Mouse (Mus musculus) layer of hippocampus, postnatal 25 days (tissue): ENCODE measurements around the gene Pagr1a. TPM values are rescaled to one million over a fixed set of nuclear protein-coding genes. Genes with fewer than 3 reads are reported as not detected.
A peak's percentile ranks its signal among the peaks of the same experiment; 100 is the strongest.

Experiments
- DNase-seq, 2 experiments: peaks; one replicate each; pipeline ENCODE4 v3.0.0; 2022; ENCODE audit warnings: mixed read lengths in 2 of 2, low spot score in 1 of 2; ENCODE audit errors: extremely low spot score in 1 of 2
- total RNA-seq, 2 experiments: library from RNA; stranded (reverse); gene quantifications; 2 replicates each; pipeline ENCODE4 v1.2.3; 2021

The Pagr1a gene
- total RNA-seq, 2 experiments from 2014 or later = 20.5 to 27.7 TPM

DNA sequence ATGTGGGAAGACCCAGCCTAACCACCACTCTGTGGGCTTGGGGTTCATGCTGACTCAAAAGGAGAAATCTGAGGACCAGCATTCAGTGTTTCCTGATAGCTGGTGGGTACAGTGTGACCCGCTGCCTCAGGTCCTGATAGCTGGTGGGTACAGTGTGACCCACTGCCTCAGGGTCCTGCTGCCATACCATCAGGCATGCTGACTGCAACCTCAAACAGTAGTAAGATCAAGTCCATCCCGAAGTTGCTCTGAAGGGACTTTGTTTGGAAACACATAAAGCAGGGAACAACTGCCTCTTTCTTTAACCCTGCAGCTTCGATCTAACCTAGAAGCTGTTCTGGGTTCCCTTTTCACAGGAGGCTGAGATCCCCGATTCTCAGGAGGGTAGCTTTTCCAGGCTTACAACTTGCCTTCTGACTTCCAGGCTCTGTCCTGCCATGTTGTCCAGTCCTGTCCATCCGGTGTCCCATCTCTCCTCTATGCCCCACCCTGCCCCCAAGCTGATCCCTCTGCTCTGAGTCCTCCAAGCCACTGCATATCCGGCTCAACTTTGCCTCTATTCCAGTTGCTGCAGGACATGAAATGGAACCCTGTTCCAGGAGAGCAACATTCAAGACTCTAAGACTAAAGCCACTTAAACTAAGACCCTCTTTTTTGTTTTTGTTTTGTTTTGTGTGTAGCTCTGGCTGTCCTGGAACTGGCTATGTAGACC is 9.7 kb downstream of the Pagr1a start:
- no peak for DNase-seq

DNA sequence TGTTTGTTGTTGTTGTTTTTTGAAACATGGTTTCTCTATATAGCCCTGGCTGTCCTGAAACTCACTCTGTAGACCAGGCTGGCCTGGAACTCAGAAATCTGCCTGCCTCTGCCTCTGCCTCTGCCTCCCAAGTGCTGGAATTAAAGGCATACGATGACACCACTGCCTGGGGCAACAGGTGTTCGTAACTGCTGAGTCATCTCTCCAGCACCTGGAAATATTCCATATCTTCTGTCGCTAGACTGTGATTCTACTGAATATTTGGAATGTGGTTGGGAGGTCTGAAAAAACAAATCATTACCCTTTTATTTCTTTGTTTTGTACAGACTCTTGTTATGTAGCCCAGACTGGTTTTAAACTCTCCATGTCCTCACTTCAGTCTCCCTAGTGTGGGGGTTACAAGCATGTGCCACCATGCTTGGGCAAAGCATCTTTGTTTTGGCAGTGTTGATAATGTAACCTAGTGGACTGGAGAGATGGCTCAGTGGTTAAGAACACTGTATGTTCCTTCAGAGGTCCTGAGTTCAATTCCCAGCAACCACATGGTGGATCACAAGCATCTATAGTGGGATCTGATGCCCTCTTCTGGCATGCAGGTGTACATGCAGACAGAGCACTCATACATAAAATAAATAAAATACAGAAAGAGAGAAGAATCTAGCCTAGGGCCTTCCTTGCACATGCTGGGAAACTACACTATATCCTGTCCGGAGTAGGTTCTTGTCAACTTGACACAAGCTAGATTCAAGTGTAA is 12.9 kb downstream of the Pagr1a start:
- DNase-seq = no peak

DNA sequence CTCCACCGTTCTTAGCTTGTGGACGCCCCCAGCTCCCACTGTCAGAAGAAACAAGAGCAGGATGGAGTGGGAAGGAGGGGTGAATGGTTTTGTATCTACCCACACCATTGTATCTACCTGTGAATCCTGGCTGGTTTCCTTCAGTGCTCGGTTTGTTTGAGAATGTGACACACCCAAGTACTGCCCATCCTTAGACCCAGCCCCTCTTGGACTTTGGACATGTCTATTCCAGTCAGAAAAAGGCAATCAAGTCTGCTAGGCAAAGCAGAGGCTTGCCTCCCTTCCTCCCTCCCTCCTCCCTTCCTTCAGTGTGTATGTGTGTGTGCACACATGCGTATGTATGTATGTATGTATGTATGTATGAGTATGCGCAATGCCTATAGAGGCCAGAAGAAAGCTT is 13.5 kb downstream of the Pagr1a start:
- DNase-seq = no peak

DNA sequence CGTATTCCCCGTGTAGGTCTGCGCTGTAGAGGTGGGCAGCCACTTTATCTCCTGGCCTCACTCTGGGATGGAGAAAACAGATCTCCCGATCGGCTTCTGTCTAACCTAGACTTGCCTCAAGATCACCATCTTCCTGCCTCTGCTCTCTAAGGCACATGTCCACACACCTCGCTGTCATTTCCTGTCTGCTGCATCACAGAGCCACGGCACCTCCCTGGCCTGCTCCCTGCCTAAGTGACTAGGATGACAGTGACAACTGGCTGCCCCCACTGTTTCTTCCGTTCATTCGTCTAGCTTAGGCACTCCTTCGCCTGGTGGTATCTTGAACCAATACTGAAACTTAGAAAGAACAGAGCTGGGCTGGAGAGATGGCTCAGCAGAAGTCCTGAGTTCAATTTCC is 17.6 kb downstream of the Pagr1a start:
- no peak for DNase-seq

DNA sequence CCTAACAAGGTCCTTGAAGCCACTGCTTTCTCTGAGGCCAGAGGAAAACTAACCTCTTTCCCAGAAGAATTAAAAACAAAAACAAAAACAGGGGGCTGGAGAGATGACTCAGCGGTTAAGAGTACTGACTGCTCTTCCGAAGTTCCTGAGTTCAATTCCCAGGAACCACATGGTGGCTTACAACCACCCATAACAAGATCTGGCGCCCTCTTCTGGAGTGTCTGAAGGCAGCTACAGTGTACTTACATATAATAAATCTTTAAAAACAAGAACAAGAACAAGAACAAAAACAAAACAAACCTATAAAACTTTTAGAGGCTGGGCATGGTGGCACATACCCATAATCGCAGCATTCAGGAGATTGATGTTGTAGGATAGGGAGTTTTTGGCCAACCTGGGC is 20.7 kb downstream of the Pagr1a start:
- DNase-seq = no peak

DNA sequence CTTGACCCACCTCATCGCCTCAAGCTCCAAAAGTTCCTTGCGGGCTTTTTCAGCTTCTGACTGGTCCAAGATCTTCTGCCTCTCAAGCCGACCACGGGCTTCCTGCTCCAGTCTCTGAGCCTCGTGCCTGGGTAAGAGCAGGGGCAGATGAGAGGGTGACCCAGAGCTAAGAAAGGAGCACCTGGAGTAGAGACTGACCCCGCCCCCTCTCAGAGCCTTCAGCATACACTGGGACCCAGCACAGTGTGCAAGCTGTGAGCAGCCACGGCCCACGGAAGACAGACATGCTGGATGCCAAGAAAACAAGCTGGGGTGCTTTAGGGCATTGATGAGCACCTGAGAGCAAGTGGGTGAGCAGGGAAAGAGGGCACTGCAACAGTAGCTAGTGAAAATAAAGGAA is 28.3 kb downstream of the Pagr1a start:
- DNase-seq = no peak

DNA sequence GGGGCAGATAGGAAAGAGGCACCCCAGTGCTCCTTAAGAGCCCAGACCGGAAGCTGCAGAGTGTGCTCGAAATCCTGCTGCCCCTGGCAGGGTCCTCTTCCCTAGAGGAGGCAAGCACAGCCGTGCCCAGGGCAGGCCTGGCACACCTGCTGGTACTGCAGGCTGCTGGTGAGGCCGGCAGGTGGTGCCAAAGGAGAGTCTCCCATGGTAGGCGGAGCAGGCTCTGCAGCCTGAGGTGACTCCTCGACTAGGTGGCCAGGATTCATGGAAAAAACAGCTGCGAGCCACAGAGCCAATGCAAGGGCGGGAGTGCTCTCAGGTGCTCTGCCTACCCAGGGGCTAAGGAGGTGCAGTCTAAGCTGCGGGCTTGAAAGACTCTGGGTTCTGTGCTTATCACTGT is 30.8 kb downstream of the Pagr1a start:
- no peak for DNase-seq

DNA sequence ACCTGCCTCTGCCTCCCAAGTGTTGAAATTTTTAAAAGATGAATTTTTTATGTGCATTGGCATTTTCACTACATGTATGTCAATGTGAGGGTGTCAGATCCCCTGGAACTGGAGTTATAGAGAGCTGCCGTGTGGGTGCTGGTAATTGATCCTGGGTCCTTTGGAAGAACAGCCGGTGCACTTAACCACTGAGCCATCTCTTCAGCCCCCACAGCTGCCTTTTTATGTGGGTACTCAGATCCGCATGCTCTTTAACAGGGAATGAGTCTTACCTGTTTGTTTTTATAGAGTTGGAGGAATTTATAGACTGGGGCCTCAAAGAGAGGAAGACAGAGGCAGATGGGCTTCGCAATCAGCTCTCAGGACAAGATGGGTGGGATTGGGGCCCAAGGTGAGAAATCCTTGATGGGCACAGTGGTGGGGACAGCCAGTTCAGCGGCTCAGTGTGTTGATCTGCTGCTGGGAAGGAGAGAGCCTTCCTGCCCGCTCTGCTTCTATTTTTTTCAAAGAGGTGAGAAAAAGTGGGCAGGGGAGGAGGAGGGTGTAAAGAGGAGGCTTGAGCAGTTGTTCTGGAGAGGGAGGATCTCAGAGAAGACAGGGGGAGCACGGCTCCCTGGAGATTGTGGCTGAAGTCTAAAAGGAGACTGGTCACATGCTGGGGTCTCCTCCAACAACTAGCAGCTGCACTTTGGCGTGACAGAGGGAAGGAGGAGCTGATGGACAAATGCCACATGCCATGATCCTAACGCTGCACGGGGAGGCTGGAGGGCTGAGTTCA is 32.3 kb downstream of the Pagr1a start:
- DNase-seq = no peak

DNA sequence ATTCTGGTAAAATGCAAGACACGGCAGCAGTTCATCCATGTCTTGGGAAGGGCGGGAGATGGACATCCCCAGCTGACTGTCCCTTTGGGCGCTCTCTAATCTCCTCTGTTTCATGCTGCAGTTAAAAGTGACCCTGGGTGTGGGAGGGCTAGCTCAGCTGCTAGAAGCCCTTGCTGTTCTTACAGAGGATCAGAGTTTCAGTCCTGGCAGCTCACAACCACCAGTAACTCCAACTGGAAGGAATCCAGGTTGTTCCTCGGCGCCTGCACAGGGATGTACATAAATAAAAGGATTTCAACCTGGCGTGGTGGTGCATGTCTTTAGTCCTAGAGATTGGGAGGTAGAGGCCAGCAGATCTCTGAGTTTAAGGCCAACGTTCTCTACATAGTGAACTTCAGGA is 34.0 kb downstream of the Pagr1a start:
- DNase-seq = no peak

DNA sequence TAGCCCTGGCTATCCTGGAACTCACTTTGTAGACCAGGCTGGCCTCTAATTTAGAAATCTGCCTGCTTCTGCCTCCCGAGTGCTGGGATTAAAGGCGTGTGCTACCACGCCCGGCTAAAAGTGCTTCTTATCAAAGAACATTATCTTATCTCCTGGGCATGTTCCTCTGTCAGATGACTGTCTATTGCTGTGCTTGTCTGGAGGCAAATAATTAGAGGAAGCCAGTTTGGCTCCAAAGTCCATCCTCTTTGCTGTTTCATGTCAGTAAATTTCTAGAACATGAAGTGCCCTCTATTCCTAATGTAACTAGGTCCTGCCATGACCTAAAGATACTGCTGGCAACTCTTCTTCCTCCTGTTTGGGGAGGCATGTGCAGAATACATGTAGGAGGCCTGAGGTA is 35.1 kb downstream of the Pagr1a start:
- DNase-seq = no peak

DNA sequence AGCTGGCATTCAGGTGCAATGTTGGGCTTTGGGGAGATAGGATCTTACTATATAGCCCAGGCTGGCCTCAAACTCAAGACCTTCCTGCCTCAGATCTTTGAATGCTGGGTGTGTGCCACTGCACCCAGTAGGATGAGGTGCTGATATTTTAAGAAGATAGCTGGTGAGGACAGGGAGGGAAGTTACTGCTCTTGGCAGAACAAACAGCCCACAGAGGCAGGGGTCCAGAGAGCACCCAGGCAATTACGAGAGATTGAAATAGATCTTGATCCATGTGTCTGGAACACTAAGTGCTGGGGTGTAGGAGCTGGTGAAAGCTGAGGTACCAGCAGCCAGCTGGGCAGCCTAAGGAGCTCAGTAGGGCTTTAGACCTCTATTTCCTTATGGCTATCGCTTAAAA is 35.6 kb downstream of the Pagr1a start:
- DNase-seq = no peak

DNA sequence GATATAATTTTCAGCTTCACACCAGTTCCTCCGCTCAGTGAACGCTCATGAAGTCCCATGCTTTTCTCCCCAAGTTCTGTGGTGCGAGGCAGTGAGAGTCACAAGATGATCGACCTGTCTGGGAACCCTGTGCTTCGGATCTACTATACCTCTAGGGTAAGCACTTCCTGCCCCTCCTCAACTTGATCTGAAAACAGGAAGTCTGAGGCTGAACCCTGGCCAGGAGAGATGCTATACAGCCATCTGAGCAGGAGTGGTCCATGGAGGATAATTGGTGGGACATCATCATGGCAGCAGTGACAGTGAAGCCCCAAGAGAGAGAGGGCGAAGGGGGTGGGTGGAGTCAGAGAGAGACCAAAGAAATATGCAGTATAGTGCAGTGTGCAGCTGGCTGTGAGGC is 38.3 kb downstream of the Pagr1a start:
- DNase-seq = no peak

DNA sequence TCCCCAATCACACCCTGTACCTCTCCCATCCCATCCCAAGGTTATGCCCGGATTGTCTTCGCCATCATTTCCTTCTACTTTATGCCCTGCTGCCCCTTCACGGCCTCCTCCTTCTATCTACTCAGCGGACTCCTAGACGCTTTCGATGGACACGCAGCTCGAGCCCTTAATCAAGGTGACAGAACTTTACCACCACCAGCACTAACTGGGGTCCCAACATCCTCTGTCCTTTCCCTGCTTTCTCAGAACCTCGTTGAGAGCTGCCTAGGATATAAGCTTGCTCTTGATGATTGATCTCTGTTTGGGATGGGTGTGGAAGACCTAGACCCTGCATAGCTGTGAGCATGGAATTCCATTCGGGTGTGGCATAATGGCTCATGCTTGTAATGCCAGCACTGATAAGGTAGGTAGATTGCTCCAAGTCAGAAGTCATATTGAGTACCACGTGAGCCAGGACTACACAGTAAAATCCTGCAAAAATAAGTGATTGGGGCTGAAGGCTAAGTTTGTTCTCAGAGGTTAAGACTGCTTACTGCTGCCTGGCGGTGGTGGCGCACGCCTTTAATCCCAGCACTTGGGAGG is 40.2 kb downstream of the Pagr1a start:
- DNase-seq = no peak

DNA sequence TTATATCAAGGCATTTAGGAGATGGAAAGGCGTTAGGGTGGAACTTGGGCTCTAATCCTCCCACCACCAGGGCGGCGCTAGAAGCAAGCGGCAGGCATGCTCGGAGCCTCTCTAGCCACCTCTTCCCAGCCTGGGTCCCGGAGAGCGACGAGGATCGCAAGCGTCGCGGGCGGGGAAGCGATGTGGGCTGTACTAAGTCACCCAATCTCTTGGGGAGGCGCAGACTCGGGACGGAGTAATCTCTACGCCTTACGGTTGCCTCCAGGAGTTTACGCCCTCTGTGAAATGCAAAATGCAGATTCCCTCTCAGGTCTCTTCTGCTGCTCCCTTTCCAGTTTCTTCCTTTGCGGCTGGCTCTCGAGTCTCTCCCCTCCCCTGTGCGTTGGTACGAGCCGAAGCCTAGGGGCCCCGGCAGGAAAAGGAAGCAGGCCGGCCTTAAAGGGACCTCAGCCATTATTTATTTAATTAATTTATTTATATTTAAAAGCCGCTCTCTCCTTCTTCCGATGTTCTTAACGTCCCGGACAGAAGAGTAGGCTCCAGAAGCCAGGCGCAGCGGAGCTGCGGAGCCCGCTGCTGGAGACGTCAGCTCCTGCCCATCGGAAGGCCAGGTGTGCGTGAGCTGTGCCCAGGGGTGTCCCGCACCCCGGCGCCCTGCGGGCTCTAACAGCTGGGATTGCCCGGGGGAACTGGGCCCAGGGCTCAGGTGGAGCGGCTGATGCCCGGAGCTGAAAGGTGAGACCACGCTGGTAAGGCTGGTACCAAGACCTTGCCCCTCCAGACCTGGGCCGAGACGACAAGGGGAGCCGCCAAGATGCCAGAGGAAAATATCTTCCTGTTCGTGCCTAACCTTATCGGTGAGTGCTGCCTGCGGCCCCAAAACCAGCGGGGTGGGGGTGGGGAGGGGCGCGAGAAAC is 40.9 kb downstream of the Pagr1a start, which contains the start of gene Cdiptos:
TSS of gene Cdiptos (minus strand) at position 149 of the 917 bp plus-strand sequence.
- DNase-seq = peak; percentile 95 to 100

DNA sequence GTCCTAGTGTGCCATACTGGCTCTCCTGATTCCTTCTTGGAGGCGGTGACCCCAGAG is 41.4 kb downstream of the Pagr1a start, which contains the start of gene Cdipt:
TSS of gene Cdipt (plus strand) at position 22 of the 57 bp plus-strand sequence.
- no peak for DNase-seq

DNA sequence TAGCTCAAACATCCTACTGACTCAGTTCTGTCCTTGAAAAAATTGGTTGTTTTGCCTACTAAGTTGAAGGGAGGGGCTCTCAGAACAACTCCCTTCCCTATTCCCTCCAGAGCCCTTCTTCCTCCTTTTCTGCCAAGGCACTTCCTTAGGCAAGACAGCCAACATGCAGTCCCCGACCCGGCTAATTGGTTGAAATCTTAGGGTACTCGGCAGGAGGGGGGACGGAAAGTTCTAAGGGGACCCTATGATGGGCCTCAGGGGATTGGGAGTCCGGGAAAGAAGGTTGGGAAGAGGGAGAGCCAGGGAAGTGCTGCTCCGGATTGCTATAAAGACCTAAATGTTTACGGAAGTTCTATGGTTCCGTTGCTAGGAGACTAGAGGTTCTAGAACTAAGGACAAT is 41.7 kb downstream of the Pagr1a start:
- DNase-seq = no peak

DNA sequence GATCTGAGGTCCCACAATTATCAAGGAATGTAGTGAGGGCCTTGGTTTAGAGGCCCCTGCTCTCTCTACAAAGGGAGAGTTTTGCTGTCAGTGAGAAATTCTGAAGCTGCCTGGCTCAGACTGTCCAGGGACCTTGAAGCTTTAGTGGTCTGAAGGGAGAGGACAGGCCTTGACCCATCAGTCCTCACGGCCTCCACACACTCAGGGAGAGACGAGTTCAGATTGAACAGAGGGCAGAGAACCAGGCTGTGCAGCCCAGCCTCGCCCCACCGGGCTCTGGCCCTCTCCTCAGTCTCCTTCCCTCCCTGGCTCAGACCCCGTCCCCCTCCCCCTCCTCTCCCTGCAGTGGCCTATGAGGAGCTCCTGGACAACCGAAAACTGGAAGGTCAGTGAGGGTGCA is 49.8 kb downstream of the Pagr1a start:
- DNase-seq = no peak

DNA sequence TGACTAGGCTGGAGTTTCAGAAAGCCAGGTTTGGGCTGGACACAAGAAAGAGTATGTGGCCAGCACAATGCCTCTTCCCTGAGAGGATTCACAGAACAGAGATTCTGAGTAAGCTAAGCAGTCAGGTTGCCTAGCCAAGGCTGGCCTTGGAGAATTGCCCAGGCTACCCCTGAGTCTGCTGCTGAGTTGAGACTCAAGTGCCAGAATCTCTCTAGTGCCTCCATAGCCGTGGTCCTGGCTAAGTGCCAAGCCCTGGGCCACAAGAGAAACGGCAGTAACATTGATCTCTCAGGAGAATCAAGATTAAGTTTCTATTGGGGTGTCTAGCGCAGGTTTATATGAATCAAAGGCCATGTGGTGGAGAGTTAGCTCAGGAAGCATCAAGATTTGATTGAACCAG is 51.6 kb downstream of the Pagr1a start:
- DNase-seq = no peak
